Mouse (Mus musculus) layer of hippocampus, adult 2 months (tissue): ENCODE measurements at regions not wholly inside any gene's neighbourhood (a gene's known extent, or its start where the extent isn't known, plus 50 kb on each side); places are given as distances from the start of the nearest gene placed in this dataset.

ENCODE experiments used
- DNase-seq, 2 experiments: peaks; one replicate each; pipeline ENCODE4 v3.0.0; 2022; ENCODE audit warnings: low spot score in 2 of 2
- H3K27ac ChIP-seq: fragments of 200-600 bp; 2 replicates; pipeline ENCODE4 v1.8.1; 2022
- H3K4me3 ChIP-seq: fragments of 200-600 bp; 2 replicates; pipeline ENCODE4 v1.8.1; 2022; ENCODE audit warnings: mild to moderate bottlenecking
- CTCF ChIP-seq: fragments of 200-600 bp; conservative IDR thresholded peaks from 2 replicates; pipeline ENCODE4 v1.8.1; 2022; ENCODE audit warnings: antibody characterized with exemption, mild to moderate bottlenecking, moderate library complexity

DNA sequence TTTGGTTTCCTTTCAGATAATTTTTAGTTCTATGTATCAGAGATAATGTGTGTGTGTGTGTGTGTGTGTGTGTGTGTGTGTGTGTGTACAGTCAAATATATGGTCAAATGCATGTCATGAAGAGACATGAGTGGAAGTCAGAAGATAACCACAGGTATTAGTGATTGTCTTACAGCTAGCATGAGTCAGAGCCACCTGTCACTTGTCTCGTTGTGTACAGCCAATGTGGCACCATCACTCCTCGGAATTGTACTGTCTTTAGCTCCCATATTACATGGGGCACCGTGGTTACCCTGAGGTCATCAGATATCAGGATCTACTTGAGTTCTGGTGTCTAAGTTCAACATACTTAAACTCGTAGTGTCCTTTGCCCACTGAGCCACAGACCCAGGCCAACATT lies 816.0 kb upstream of the Ctnnd2 start:
- TF ChIP-seq CTCF = no peak
- Histone ChIP-seq H3K4me3 (no peak overlapping the region), H3K27ac (no peak overlapping the region)
- no peak for DNase-seq

DNA sequence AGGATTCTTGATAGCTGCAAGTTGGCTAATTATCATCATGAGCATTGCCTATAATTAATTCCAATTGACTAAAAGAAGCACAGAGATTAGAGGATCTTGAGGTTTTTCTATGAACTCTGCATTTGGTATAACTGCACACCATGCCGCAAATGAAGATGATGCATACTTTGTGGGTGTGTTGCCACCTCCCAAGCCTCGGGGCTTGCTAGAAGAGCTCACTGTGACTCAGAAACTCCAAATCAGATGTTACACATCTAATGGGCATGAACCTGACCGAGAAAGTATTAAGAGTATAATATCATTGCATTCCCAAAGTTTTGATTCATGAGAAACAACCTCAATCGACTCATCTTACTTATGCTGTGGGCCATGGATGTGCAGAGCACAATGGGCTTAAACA lies 772.5 kb upstream of the Ctnnd2 start:
- DNase-seq = no peak
- Histone ChIP-seq H3K4me3 (no peak overlapping the region), H3K27ac (no peak overlapping the region)
- no peak for TF ChIP-seq CTCF

DNA sequence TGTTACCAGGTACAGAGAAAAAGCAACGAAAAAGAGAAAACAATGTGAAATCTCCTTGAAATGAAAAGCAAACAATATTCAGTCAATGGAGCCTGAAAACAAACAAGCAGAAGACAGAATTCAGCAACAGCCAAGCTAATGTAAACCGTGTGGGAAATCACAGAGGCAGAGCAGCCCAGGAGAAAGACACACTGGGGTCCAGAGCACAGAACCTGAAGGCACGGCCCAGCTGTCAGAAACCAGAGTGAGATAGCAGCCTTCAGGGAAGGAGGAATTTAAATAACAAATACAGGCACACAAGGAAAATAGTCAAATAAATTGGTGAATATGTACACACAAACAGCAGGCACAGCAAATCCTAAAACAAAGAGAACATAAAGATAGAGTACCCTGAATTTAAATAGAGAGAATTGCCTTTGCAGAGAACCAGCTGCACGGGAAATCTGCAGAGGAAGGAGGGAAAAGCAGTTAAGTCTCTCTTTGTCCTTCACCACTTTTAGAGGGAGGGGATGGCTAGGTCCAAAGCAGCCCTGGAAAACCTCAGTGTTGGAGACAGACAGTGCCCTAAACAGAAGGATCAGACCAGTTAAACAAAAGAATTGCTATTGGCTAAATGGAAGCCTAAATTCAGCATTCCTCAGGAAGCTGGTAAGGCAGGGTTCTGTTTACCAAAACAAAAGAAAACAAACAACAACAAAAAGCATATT lies 739.2 kb upstream of the Ctnnd2 start:
- DNase-seq = no peak
- no peak for TF ChIP-seq CTCF
- H3K4me3 ChIP-seq = no peak overlapping the region
- H3K27ac ChIP-seq = no peak overlapping the region

DNA sequence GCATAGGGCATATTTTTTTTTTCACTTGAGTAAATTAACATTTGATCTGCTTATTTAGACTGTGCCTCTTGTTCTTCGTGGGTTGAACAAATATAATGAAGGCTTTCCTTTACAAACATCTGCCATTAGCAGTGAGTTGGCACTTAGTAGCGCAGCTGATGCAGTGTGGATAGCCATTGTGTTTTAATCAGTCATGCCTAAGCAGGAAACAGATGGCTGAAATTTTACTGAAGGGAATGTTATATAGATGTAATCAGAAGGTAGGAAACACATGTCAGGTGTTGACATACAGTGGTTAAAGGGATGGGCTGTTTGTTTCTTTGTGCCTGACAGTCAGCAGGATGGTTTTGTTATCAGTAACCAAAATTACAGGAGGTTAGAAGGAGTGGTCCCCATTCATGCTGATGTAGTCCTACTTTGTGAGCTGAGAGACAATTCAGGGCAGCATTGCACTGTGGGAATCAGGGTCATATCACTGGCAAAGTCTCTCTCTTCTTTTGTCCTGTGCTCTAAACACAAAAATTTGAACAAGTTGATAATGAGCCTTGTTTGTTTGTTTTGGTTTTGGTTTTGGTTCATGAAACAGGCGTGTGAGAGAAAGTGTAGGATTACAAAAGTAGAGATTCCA lies 734.6 kb upstream of the Ctnnd2 start:
- no peak overlapping the region for H3K27ac ChIP-seq
- no peak for TF ChIP-seq CTCF
- no peak overlapping the region for H3K4me3 ChIP-seq
- no peak for DNase-seq

DNA sequence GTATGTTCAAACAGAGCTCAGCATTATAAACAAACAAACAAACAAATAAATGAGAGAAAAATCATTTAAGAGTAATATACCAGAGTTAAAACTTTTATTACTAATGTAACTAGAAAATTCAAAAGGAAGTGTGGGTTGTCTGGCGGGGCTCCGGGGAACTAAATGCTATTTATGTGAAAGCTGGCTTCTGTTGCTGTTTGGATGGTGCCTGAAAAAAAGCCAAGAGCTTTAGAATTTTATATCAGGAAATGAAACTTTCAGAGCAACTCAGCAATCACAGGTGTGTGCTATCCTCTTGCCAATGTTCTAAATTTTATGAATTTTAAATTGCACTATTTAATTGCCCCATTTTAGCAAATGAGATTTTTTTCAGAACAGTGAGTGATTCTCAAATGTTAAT lies 724.5 kb upstream of the Ctnnd2 start:
- Histone ChIP-seq H3K27ac (no peak overlapping the region), H3K4me3 (no peak overlapping the region)
- no peak for TF ChIP-seq CTCF
- DNase-seq = peak; percentile 28 to 44

DNA sequence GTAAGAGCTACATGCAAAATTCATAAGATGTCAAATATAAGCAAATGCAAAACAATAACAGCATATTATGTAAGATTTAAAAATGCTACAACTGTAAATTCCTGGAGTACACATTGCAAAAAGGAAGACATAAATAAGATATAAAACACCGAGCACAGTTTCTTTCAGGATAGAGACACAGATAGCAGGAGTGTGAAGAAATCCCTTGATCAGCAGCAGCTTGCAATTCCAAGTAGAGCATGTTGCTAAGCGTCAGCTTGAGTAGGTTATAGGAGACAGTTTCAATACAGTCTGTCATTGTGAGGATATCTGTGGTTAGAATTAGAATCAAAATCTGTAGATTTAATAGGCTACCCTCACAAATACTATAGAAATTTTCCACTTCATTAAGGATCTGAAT lies 687.3 kb upstream of the Ctnnd2 start:
- DNase-seq = no peak
- H3K27ac ChIP-seq = no peak overlapping the region

DNA sequence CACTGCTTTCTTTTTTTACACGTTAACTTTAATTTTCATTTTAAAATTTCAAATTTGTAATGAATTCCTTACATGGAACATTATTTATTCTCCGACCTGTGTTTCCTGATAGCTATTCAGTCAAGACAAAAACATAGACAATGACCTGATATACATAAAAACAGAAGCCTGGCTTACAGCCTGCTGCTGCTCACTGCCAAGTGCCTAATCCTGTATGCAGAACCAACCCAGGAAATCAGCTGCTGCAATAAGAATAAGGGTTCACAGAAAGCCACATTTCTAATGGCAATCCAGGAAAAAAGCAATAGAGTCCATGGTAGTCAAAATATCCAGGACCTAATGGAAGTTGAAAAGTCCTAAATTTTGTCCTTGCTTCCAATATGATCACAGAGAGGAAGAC lies 642.4 kb upstream of the Ctnnd2 start:
- Histone ChIP-seq H3K27ac (no peak overlapping the region), H3K4me3 (no peak overlapping the region)
- no peak for DNase-seq
- no peak for TF ChIP-seq CTCF

More for the DNA sequence above, 687.3 kb upstream of the Ctnnd2 start:
- no peak overlapping the region for H3K4me3 ChIP-seq
- TF ChIP-seq CTCF = no peak

DNA sequence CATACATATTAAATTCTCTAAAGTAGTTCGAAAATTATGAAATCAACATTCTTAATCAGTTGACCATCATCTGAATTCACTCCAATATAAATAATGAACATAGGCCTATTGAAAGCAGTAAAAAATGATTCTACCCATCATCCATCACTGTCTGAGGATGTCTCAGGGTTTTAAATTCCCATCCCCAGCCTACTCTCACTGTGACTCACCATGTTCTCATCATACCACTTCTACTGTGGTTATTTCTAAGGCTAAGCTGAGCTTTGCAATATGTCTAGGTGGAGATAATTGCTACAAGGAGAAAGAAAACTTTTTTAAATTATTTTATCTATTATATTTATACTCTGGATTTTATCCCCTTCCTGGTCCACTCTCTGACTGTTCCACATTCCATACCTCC lies 604.0 kb upstream of the Ctnnd2 start:
- DNase-seq = no peak
- TF ChIP-seq CTCF = no peak
- no peak overlapping the region for H3K27ac ChIP-seq
- H3K4me3 ChIP-seq = no peak overlapping the region
